Mouse (Mus musculus): ENCODE results near the gene Trim40. TPM values are rescaled to one million over a fixed set of nuclear protein-coding genes. Genes with fewer than 3 reads are reported as not detected.
"Not testable (repeated sequence)": the region's sequence is repeated elsewhere in the genome, so short reads cannot be mapped to it uniquely, and the experiment has no call there.

The Trim40 gene
- total RNA-seq, 2 experiments from 2014 or later: not detected

DNA sequence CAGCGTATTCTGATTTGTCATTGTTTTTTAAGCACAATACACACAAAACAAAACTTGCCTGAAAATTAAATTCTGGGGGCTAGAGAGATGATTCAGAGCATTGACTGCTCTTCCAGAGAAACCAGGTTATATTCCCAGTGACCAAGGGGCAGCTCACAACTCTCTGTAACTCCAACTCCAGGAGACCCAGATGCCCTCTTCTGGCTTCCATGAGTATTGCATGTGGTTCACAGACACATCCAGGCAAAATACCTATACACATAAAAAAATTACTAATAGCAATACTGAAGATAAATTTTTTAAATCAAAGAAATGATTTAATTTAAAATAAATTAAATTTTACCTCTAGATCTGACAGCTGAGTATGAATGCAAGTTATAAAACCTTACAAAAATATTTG lies 6.7 kb upstream of the Trim40 start:
- DNase-seq (ENCODE audit: low spot score in 2 of 2): peak; percentile 27 to 43

DNA sequence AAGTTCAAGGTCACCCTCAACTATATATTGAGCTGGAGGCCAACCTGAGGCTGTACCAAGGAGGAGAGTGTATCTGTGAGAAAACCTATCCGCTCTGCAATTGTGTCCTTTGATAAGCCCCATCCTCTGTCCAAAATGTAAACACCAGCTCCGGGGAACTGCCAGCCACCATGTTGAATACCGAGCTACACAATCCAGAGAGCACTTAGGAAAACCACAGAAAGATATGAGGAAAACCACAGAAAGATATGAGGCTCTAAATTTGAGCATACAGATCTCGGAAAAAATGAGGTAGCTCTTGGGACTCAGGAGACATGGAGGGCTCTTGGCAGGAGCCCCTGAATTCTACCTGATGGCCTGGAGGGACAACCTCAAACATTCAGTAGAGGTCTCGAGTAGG lies 3.5 kb upstream of the Trim40 start:
- DNase-seq (ENCODE audit: low spot score in 2 of 2): no peak

DNA sequence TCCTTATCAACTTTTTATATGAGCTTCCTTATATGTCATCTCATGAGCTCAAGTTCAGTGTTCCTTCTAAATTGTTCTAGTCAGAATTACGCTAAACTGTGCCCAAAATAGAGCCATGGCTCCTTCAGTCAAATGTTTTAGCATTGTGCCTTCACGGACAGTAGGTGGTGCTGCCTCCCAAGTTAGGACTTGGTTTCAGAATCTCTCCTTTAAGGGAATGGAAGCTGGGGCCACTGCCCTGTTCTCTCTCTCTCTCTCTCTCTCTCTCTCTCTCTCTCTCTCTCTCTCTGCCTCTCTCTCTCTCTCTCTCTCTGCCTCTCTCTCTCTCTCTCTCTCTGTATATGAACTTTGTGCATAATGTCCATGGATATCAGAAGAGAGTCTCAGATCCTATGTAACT lies 2.4 kb upstream of the Trim40 start:
- DNase-seq (ENCODE audit: low spot score in 2 of 2): peak; percentile 43 to 68

DNA sequence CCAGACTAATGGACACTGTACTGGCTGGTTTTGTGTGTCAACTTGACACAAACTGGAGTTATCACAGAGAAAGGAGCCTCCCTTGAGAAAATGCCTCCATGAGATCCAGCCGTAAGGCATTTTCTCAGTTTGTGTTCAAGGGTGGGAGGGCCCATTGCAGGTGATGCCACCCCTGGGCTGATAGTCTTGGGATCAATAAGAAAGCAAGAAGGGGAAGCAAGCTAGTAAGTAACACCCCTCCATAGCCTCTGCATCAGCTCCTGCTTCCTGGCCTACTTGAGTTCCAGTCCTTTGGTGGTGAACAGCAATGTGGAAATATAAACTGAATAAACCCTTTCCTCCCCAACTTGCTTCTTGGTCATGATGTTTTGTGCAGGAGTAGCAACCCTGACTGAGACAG lies 1.6 kb upstream of the Trim40 start:
- not testable (repeated sequence) for DNase-seq (ENCODE audit: low spot score in 2 of 2)

GRCm38 (mm10) chr17:36885132-36885790 lies 4.7 kb downstream of the Trim40 start:
- no peak for DNase-seq (ENCODE audit: low spot score in 2 of 2)

DNA sequence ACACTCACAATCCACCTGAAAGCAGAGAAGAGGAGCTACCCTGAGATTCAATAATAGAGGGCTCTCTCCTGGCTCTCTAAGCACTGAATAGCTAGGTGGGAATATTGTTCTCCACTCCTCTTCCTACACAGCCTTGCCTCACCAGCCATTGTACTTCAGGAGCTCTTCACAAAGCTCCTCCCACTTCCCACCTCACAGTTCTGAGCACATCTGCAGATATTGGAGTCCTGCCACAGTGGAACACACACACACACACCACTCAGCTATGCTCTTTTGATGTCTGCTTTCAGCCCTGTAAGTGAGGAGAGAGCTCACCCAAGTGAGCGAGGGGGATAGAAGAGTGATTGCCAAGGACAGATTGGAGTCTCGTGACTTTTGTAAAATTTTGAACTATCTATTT lies 6.6 kb downstream of the Trim40 start:
- no peak for DNase-seq (ENCODE audit: low spot score in 2 of 2)

DNA sequence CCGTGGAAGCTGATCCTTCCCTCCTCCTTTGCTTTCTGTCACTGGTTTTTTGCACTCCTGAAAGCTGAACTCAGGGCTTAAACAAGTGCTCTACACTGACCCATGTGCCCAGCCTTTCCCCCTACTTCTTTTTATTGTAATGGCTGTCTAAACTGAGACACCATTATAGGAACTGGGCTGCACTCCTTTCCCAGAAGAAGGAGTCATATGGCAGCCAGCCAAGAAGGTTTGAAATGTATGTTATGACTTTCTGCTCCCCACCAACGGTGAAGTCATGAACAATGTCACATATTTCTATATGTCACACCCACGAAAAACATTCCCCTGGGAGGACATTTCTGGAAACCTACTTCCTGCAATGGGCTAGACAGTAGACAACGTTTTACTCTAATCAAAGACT lies 15.3 kb downstream of the Trim40 start:
- DNase-seq (ENCODE audit: low spot score in 2 of 2): no peak

- DNase-seq (ENCODE audit: low spot score in 2 of 2): no peak
Observed at GRCm38 (mm10) chr17:36869955-36870810, 19.7 kb downstream of the Trim40 start.

- no peak for DNase-seq (ENCODE audit: low spot score in 2 of 2)
Observed at GRCm38 (mm10) chr17:36869284-36869954, 20.5 kb downstream of the Trim40 start, which contains the start of gene Trim10. Gene Trim10, plus strand, starts transcription at chr17:36869574.

DNA sequence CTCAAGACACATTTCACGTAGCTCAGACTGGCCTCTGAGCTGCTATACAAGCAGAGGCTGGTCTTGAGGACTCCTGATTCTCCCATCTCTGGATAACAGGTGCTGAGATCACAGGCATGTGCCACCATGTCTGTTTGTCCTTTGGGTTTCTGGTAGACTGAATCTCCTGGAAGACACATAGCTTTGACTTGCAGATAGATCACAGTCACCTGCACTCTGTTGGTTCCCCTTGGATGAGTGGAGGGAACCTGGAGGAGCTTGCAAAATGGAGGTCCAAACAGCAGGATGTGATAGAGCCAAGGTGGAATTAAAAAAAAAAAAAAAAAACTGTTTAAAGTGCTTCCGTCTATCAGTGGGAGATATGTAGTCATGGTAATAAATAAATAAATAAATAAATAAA lies 21.1 kb downstream of the Trim40 start:
- DNase-seq (ENCODE audit: low spot score in 2 of 2): no peak

DNA sequence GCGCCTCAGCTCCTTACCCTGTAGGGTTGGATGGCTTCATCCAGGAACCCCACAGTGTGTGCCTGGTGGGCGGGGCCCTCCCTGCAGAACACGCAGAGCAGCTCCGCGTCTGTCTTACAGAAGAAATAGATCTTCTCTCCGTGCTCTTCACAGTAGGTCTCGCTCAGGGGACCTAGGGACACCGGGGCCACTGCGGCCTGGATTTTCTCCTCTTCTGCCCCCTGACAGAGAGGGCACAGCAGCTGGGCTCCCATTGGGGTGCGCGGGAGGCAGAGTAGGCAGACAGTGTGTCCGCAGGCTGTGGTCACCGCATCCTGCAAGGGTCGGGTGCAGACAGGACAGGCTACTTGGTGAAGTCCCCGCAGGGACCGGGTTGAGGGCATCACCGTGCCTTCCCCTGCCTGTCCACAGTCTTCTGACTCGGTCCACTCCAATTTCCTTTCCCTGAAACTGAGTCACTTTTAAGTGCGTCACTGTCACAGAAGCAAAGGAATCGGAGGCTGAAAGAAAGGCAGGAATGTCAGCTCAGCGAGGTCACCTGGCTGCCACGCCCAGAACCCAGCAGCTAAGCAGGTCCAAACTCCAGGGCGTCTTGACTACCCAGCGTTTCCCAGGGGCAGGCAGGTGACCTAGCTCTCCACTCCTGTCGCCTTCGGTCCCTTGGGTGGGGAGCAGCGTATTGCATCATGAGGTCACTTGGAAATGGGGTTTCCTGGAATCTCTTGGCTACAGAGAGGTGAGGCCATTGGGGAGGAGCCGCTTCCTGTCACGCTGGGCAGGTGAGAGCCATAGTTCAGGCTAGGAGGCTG lies 23.0 kb downstream of the Trim40 start, which contains the start of gene Trim15:
Gene Trim15, minus strand, starts transcription at position 492 of the 809 bp plus-strand sequence.
- DNase-seq (ENCODE audit: low spot score in 2 of 2): no peak

GRCm38 (mm10) chr17:36861680-36862079 lies 28.2 kb downstream of the Trim40 start:
- no peak for DNase-seq (ENCODE audit: low spot score in 2 of 2)

- DNase-seq (ENCODE audit: low spot score in 2 of 2): no peak
Observed at GRCm38 (mm10) chr17:36858181-36858580, 31.7 kb downstream of the Trim40 start.

GRCm38 (mm10) chr17:36856236-36856635 lies 33.7 kb downstream of the Trim40 start:
- DNase-seq (ENCODE audit: low spot score in 2 of 2): no peak

GRCm38 (mm10) chr17:36855484-36855883 lies 34.4 kb downstream of the Trim40 start:
- no peak for DNase-seq (ENCODE audit: low spot score in 2 of 2)

- DNase-seq (ENCODE audit: low spot score in 2 of 2): no peak
Observed at GRCm38 (mm10) chr17:36851627-36852026, 38.3 kb downstream of the Trim40 start.

DNA sequence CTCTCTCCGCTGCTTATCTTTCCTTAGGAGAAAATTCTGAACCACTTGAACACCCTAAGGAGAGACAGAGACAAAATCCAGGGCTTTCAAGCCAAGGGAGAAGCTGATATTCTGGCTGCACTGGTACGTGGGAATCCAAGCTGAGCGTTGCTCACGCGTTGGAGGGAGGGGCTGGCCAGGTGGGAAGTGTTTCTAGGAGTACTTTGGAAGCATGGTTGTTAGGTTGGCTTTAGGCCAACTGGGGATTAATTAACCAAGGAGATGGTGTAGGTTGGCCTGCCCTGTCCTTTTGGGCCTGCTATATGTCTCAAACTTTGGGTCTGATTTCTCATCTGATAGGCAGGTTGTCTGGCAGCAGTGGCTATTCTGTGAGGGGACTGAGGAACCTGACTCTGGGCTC lies 38.7 kb downstream of the Trim40 start:
- DNase-seq (ENCODE audit: low spot score in 2 of 2): no peak

- DNase-seq (ENCODE audit: low spot score in 2 of 2): no peak
Observed at GRCm38 (mm10) chr17:36849992-36850391, 39.9 kb downstream of the Trim40 start.

DNA sequence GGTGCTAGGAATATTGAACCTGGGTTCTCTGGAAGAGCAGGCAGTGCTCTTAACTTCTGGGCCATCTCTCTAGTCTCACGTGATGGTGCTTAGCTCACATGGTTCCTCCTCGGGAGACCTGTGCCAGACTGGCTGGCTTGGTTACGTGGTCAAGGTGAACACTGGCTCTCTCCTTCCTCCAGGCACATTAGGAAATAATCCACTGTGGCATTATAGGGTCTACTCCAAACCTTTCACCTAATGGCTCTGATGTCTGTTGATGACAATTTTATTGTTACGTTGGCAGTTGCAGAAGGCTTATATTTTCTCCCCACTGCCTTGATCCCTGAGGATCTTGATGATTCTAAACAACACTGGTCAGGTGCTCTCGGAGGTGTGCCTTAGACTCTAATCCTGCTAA lies 41.0 kb downstream of the Trim40 start:
- no peak for DNase-seq (ENCODE audit: low spot score in 2 of 2)

DNA sequence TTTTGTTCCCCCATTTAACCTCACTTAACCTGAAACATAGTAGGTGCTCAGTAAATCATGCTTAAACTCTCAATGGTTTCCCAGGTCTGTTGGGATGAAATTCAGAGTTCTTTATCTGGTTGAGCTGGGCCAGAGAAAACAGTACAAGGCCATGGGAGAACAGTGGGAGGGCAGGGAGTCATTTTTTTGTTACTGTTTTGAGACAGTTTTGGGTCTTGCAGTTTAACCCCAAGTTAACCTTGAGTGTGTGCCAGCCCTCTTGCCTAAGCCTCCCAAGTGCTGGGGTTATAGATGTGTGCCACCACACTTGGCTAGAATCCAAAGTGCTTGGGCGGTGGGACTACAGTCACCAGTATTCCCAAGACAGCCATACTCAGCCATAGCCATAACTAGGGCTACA lies 45.2 kb downstream of the Trim40 start:
- DNase-seq (ENCODE audit: low spot score in 2 of 2): no peak

GRCm38 (mm10) chr17:36844286-36844719 lies 45.6 kb downstream of the Trim40 start:
- DNase-seq (ENCODE audit: low spot score in 2 of 2): no peak

All from layer of hippocampus, postnatal 10 days (tissue).